Comparison of ENCODE assay signal across 17 mouse cellular contexts in the genomic region with DNA sequence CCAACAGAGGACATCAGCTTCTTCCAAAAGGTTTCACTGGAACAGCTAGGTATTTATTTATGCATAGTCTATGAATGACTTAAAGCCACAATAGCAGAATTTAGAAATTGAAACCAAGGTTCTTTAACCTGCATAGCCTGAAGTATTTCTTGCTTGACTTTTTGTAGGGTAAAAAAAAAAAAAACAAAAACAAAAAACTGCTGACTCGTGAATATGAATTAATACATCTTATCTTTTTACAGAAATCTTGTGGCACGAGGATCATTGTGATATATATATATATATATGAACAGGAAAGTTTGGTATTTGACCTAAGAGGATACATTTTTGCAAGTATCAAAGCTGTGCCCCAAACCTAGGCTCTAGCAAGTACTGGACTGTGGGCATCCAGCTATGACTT.
"Had no signal": no experiment of that assay in that cellular context is flagged by ENCODE, and none has a peak within 500 bp of the region (broad histone marks: within the 10 kb centered on the region; RNA-seq: fewer than 3 reads in every experiment).

No protein-coding gene starts in this region.

- H3K9ac ChIP-seq: neural tube, embryonic 12.5 days; neural tube, embryonic 13.5 days; neural tube, embryonic 15.5 days; stomach, embryonic 15.5 days had no signal

- H3K36me3 ChIP-seq: neural tube, embryonic 12.5 days; neural tube, embryonic 13.5 days; neural tube, embryonic 15.5 days; stomach, embryonic 15.5 days had no signal

- H3K27ac ChIP-seq: neural tube, embryonic 12.5 days; neural tube, embryonic 13.5 days; neural tube, embryonic 15.5 days; stomach, embryonic 15.5 days; stomach, postnatal 0 days had no signal

- H3K27me3 ChIP-seq: neural tube, embryonic 12.5 days; neural tube, embryonic 13.5 days; neural tube, embryonic 15.5 days; stomach, embryonic 15.5 days had no signal

- H3K4me1 ChIP-seq: neural tube, embryonic 12.5 days; neural tube, embryonic 13.5 days; neural tube, embryonic 15.5 days; stomach, embryonic 15.5 days had no signal

- H3K9me3 ChIP-seq: neural tube, embryonic 12.5 days; neural tube, embryonic 13.5 days; neural tube, embryonic 15.5 days; stomach, embryonic 15.5 days had no signal

- H3K4me3 ChIP-seq: neural tube, embryonic 12.5 days; neural tube, embryonic 13.5 days; neural tube, embryonic 15.5 days; stomach, embryonic 15.5 days had no signal

- DNase-seq: retina, postnatal 1 day; right cerebral cortex, adult 18-20 months; right cerebral cortex, postnatal 14 days; right cerebral cortex, postnatal 25 days; right cerebral cortex, postnatal 4 days; spleen, adult 18-20 months; thymus, adult 18-20 months; thymus, adult 2 months; thymus, postnatal 14 days; thymus, postnatal 25 days; thymus, postnatal 36 days; thymus, postnatal 4 days had no signal

- H3K4me2 ChIP-seq: neural tube, embryonic 12.5 days; neural tube, embryonic 13.5 days; neural tube, embryonic 15.5 days; stomach, embryonic 15.5 days had no signal
